Mouse (Mus musculus) spleen, adult 2 months (tissue): Measurements from ENCODE around the gene Cnot1.

ENCODE experiments used
- CTCF ChIP-seq: fragments of 200-500 bp; IDR thresholded peaks from 2 replicates; pipeline ENCODE4 v1.5.1; 2011; ENCODE audit warnings: mild to moderate bottlenecking, inconsistent platforms; ENCODE audit not compliant: insufficient read depth, insufficient read length, insufficient replicate concordance; ENCODE audit errors: extremely low read depth
- POLR2A ChIP-seq: fragments of 200-500 bp; IDR thresholded peaks from 2 replicates; pipeline ENCODE4 v1.6.1; 2011; ENCODE audit warnings: low read depth, low read length, inconsistent platforms

GRCm38 (mm10) chr8:95807331-95807843 lies at the start of gene Cnot1:
- TF ChIP-seq CTCF (no peak), POLR2A (no peak)
